Mouse (Mus musculus) lung, adult 2 months (tissue): ENCODE data around the gene Dag1. TPM values are rescaled to one million over a fixed set of nuclear protein-coding genes. Genes with fewer than 3 reads are reported as not detected.

Source experiments
- DNase-seq: peaks from one replicate; pipeline ENCODE4 v3.0.0; 2022
- H3K4me1 ChIP-seq: fragments of 200-500 bp; 2 replicates; pipeline ENCODE4 v1.6.1; 2011; ENCODE audit warnings: low read length; ENCODE audit not compliant: control insufficient read depth, insufficient read depth
- H3K4me3 ChIP-seq: fragments of 200-500 bp; replicated peaks from 2 replicates; pipeline ENCODE3; 2011; ENCODE audit warnings: low read depth, mild to moderate bottlenecking, control low read depth, low read length; ENCODE audit errors: extremely low read depth
- CTCF ChIP-seq: fragments of 200-500 bp; IDR thresholded peaks from 2 replicates; pipeline ENCODE4 v1.5.1; 2011; ENCODE audit warnings: mild to moderate bottlenecking, low read length, control low read depth; ENCODE audit not compliant: insufficient read depth
- POLR2A ChIP-seq: fragments of 200-500 bp; IDR thresholded peaks from 2 replicates; pipeline ENCODE4 v1.6.1; 2011; ENCODE audit warnings: low read depth, mild to moderate bottlenecking, control low read depth, low read length, borderline replicate concordance; ENCODE audit errors: extremely low read depth
- WGBS: fragments of 180-500 bp; shearing (Covaris S2); methylation state at CpG from one replicate; pipeline ENCODE4 v1.1.7; 2018; 5-methylcytosine and 5-hydroxymethylcytosine counted together
- polyA plus RNA-seq: library from polyadenylated mRNA; depleted of rRNA; stranded (reverse); fragments of >200 nt; gene quantifications from 2 replicates; pipeline ENCODE4 v1.2.3, GENCODE M21; 2012; rRNA removed

Gene Dag1
- 125 and 170 TPM in 2 replicates for polyA plus RNA-seq

DNA sequence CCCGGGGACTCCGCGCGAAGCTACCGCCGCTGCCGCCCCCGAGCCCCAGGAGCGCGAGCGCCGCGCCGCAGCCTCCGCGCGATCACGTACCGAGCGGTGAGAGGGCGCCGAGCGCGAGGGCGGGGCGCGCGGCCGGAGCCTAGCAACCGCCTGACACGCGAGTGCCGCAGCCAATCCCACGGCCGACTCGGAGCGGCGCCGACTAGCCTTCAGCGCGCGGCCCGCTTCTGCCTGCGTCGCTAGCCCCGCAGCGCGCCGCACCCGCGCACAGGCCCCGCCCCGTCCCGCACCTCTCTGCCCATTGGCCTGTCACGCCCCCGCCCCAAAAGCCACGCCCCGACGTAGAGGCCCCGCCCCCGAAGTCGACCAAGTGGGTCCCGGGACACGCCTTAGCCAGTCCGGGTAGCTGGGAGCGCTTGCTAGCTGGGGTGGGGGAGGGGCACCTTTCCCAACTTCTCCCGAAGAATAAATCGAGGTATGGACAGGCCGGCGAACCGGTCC is at the start of gene Dag1:
Gene Dag1 (minus strand): TSS at position 269 of the 501 bp plus-strand sequence.
- H3K4me3 ChIP-seq, result peak within 1 kb of the TSS; percentile 85
- peak; percentile 99 for DNase-seq
- H3K4me1 ChIP-seq, result peaks cover 13% of the 10 kb centered on the region
- peak; percentile 70 for TF ChIP-seq POLR2A
- TF ChIP-seq CTCF, result no peak
- under 1% methylated on average over 71 of the region's 71 CpGs for WGBS

- H3K4me1 ChIP-seq, result peaks cover 22% of the 10 kb centered on the region
- 5% methylated on average over 2 of the region's 2 CpGs for WGBS
- DNase-seq, result no peak
- H3K4me3 ChIP-seq, result peak overlapping the region; percentile 58
- TF ChIP-seq CTCF (no peak), POLR2A (no peak)
Measured at GRCm38 (mm10) chr9:108308141-108308540, 44.4 kb upstream of the Dag1 start.

DNA sequence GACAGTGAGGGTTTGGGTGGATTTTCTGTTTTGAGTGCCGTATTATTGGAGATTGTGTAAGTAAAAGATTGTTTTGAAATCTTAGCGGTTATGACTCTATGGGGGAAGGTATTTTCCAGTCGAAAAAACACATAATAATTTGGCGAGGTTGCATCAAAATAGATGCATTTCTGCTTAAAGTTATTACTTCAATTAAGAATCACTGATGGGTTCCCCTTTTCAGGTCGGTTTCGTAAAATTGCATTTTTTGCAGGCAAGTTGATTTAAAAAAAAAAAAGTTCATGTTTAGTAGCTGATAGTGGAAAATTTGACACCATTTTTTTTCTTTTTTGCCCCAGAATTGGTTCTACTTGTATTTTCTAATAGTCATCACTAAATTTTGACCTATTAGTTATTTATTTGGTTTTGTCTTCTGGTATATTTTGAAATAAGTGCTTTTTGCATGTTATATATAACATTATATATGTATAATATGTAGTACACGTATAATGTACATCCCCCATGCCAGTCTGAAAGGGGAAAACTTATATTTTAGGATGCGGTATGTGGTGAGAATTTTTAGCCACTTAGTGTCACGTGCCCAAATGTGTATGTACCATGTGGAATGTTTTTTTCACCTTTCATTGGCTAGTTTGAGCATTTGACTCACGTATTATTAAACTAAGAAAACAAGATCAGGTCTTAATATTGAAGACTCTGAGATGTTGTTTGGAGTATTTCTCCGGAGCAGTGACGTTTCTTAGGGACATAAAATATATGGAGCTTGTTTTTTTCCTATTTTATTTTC is 43.5 kb upstream of the Dag1 start:
- H3K4me1 ChIP-seq, result peaks cover 22% of the 10 kb centered on the region
- no peak for DNase-seq
- 1% methylated on average over 12 of the region's 12 CpGs for WGBS
- H3K4me3 ChIP-seq, result peak overlapping the region; percentile 82
- TF ChIP-seq POLR2A (no peak), CTCF (no peak)

DNA sequence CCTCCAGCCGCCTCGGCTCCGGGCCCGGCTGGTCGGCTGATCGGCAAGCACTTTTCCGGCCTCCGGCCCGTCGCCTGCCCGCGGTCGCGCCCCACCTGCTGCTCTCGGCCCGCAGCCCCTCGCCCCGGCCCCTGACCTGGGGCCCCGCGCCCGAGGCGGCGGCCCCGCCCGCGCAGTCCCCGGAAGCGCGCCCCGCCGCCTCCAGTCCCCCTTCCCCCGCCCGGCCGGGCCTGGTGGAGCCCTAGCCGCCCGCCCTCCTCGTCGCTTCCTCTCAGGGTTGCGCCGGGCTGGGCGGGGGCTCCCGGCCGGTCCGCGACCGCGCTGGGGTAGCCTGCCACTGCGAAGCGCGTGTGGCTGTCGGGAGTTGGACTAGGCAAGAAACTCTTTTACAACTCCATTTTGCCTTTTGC is 42.8 kb upstream of the Dag1 start:
- H3K4me1 ChIP-seq, result peaks cover 21% of the 10 kb centered on the region
- DNase-seq, result no peak
- H3K4me3 ChIP-seq, result peak overlapping the region; percentile 90
- under 1% methylated on average over 50 of the region's 51 CpGs for WGBS
- peak; percentile 41; the same call in 1 of the 2 replicates for TF ChIP-seq POLR2A
- no peak for TF ChIP-seq CTCF

DNA sequence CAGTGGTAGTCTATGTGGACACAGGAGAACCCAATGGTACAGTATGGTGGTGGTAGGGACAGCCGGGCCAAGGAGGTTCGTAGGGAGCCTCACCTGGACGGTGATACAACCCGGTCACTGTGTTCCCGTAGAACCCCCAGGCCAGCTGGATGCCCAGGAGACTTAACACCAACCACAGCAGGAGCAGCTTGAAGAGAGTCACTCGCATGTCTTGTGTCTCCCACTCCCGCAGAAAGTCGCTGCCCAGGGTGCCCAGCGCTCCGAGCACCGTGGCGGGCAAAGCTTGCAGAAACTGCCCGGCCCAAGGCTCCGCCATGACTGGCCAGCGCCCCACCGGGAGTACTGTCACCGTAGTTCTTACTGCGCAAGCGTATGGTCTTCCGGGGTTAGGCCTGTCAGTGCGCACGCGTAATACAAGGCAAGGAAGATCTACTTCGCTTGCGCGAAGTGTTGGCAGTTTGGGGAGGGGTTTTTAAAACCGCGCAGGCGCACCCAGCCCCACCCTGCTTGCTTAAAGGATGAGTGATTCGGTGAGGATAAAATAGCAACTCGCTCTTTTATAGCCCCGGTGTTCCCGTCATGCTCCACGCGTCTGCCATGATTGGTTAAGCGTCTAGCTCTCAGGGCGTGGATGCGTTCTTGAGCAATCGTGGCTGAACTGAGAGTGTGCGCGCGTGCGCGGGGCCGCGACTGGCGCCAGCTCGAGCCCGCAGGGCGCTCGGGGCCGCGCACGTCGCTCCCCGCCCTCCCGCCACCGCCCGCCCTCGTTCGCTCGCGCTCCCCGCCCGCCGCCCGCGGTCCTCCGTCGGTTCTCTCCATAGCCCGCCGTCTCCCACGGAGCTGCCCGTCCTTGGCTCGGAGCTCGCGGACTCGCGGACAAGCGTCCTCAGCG is 42.1 kb upstream of the Dag1 start, which contains the start of the genes Rhoa and Tcta:
Gene Rhoa (plus strand): TSS at position 501 of the 892 bp plus-strand sequence.
Gene Tcta (minus strand): TSS at position 532 of the 892 bp plus-strand sequence.
- TF ChIP-seq CTCF, result no peak
- TF ChIP-seq POLR2A, result peak; percentile 98
- DNase-seq, result peak; percentile 97
- Histone ChIP-seq H3K4me1 (peaks cover 14% of the 10 kb centered on the region), H3K4me3 (peak within 1 kb of the TSS; percentile 90)
- WGBS, result under 1% methylated on average over 81 of the region's 81 CpGs

DNA sequence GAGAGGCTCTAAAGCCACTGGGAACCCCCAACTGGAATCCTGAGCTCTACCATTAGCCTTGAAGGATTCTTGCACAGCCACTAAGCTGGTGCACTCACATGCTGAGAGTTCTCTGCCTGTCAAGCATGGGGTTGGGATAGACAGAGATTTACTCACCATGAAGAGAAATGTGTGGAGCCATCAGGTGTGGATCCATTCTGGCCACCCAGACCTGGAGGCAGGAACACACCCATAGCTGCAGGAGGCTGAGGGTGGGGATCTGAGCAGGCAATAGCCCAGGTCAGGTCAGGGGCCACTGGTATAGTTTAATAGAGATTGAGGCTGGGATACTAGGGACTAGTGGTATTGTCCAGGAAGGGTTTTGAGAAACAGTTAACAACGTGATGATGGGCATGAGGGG is 41.4 kb upstream of the Dag1 start:
- no peak for TF ChIP-seq POLR2A
- TF ChIP-seq CTCF, result no peak
- WGBS, result 0% methylated on average over 1 of the region's 1 CpGs
- peak; percentile 39 for DNase-seq
- peaks cover 13% of the 10 kb centered on the region for H3K4me1 ChIP-seq
- peak overlapping the region; percentile 90 for H3K4me3 ChIP-seq

DNA sequence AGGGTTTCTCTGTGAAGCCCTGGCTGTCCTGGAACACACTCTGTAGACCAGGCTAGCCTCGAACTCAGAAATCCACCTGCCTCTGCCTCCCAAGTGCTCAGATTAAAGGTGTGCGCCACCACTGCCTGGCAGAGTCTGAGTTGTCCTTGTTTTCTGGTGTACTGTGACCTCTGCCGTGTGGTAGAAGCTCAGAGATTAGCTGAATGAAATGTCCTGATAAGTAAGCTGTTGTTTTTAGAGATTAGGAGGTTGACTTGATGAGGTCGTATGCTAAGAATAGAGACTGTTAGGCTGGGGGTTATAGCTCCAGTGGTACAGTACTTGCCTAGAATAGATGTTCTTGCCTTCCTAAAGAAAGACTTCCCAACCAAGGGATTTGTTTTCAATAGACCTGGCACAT is 41.0 kb upstream of the Dag1 start:
- Histone ChIP-seq H3K4me3 (no peak overlapping the region), H3K4me1 (peaks cover 10% of the 10 kb centered on the region)
- 62% methylated on average over 4 of the region's 4 CpGs for WGBS
- no peak for DNase-seq
- TF ChIP-seq POLR2A, result no peak
- no peak for TF ChIP-seq CTCF

DNA sequence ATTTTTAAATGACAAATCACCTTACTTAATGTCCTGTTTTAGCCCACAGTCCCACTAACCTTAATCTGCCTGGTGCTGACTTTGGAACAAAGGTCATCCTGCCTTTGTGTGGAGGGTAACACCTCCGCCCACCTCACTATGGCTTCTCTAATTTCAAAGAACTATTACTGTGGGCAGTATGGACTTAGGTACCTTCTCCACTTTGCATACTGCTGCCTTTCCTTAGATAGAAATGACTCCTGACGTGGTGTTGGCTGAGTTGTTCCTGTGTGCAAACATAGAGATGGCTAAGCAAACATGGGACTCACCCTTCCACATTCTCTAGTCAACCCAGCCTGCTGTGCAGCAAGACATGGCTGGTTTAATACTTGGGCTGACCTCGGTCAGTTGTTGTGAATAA is 38.1 kb upstream of the Dag1 start:
- TF ChIP-seq POLR2A (no peak), CTCF (no peak)
- H3K4me3 ChIP-seq, result no peak overlapping the region
- H3K4me1 ChIP-seq, result peaks cover 3% of the 10 kb centered on the region
- DNase-seq, result no peak
- 63% methylated on average over 3 of the region's 3 CpGs for WGBS

- TF ChIP-seq CTCF, result no peak
- no peak for TF ChIP-seq POLR2A
- DNase-seq, result no peak
Measured at GRCm38 (mm10) chr9:108296453-108297355, 32.9 kb upstream of the Dag1 start, which contains the start of gene Amt. TSS of gene Amt (plus strand) at chr9:108296853.

More at GRCm38 (mm10) chr9:108296453-108297355, 32.9 kb upstream of the Dag1 start, which contains the start of gene Amt:
- 42% methylated on average over 18 of the region's 18 CpGs for WGBS
- no peaks in the 10 kb centered on the region for H3K4me1 ChIP-seq
- no peak within 1 kb of the TSS for H3K4me3 ChIP-seq
